Mouse (Mus musculus) thymus, adult 2 months (tissue): ENCODE measurements around the gene Tle6.

Experiments
- CTCF ChIP-seq: fragments of 200-500 bp; IDR thresholded peaks from 2 replicates; pipeline ENCODE4 v1.5.1; 2012; ENCODE audit warnings: mild to moderate bottlenecking, control low read depth, low read length, moderate library complexity, borderline replicate concordance; ENCODE audit not compliant: control insufficient read depth, poor library complexity, insufficient read depth; ENCODE audit errors: extremely low read depth
- POLR2A ChIP-seq: fragments of 200-500 bp; IDR thresholded peaks from 2 replicates; pipeline ENCODE4 v1.6.1; 2012; ENCODE audit warnings: mild to moderate bottlenecking, low read length, control low read depth, moderate library complexity; ENCODE audit not compliant: control insufficient read depth, poor library complexity, insufficient read depth; ENCODE audit errors: extremely low read depth

GRCm38 (mm10) chr10:81570238-81570800, 30.6 kb downstream of the Tle6 start:
- TF ChIP-seq CTCF: no peak
- TF ChIP-seq POLR2A: no peak
